Comparison of ENCODE assay signal across 14 mouse cellular contexts in the genomic region with DNA sequence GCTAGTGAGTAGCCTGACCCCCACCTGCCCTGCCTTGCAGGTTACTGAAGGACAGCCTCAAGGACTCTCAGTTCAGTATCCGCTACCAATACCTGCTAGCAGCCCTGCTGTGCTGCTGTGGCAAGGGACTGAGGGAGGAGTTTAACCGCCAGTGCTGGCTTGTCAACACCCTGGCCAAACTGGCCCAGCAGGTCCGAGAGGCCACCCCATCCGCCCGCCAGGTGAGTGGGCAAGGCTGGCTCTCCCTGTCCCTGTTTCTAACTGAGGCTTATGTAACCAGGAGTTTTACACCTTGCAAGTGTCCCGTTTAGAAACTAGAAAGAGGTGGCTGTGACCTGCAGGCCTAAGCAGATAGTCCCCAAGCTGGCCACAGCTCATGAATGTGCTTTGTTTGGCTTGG. TPM values are rescaled to one million over a fixed set of nuclear protein-coding genes. Genes with fewer than 3 reads are reported as not detected.
DNase-seq lines count a peak whose midpoint lies in the region; ATAC-seq and TF ChIP-seq lines count a peak whose summit lies in the region.
"Had no signal": no experiment of that assay in that cellular context is flagged by ENCODE, and none has a peak within 500 bp of the region (broad histone marks: within the 10 kb centered on the region; RNA-seq: fewer than 3 reads in every experiment).

No protein-coding gene starts in this region.

- no peak overlapping the region for H3K4me3 ChIP-seq in kidney, embryonic 16.5 days (ENCODE audit: low read length)
- H3K4me3 ChIP-seq in lung, postnatal 0 days (ENCODE audit: low read depth, low read length) = no peak overlapping the region
- H3K4me3 ChIP-seq in limb, embryonic 10.5 days = no peak overlapping the region
- H3K4me3 ChIP-seq: heart, embryonic 13.5 days; hindbrain, embryonic 13.5 days; limb, embryonic 12.5 days had no signal

- no peaks in the 10 kb centered on the region for H3K27me3 ChIP-seq in kidney, embryonic 16.5 days (ENCODE audit: insufficient read depth, low read length)
- no peaks in the 10 kb centered on the region for H3K27me3 ChIP-seq in lung, postnatal 0 days (replicated peaks; ENCODE audit: insufficient read depth, low read length)
- H3K27me3 ChIP-seq in limb, embryonic 10.5 days (ENCODE audit: low read depth, poor library complexity, severe bottlenecking) = no peaks in the 10 kb centered on the region
- H3K27me3 ChIP-seq: heart, embryonic 13.5 days; hindbrain, embryonic 13.5 days; limb, embryonic 12.5 days had no signal

- H3K4me1 ChIP-seq in kidney, embryonic 16.5 days (ENCODE audit: insufficient read depth, low read length) = 0 out of 2 replicates have a peak, but pooled peaks cover 5% of the 10 kb centered on the region
- H3K4me1 ChIP-seq in lung, postnatal 0 days (ENCODE audit: insufficient read depth, low read depth, low read length) = no peaks in the 10 kb centered on the region; the same call in 1 of the 2 replicates
- peaks cover 11% of the 10 kb centered on the region for H3K4me1 ChIP-seq in limb, embryonic 10.5 days

- peak overlapping the region; percentile 65 for H3K27ac ChIP-seq in kidney, embryonic 16.5 days (ENCODE audit: low read length)
- H3K27ac ChIP-seq in lung, postnatal 0 days (ENCODE audit: low read length) = peak overlapping the region; percentile 83
- no peak overlapping the region for H3K27ac ChIP-seq in limb, embryonic 10.5 days
- H3K27ac ChIP-seq: heart, embryonic 13.5 days; hindbrain, embryonic 13.5 days; limb, embryonic 12.5 days had no signal

- H3K36me3 ChIP-seq in kidney, embryonic 16.5 days (ENCODE audit: insufficient read depth, low read length) = peaks cover 22% of the 10 kb centered on the region; the same call in 1 of the 2 replicates
- H3K36me3 ChIP-seq in lung, postnatal 0 days (ENCODE audit: insufficient read depth, low read length) = no peaks in the 10 kb centered on the region; the same call in 1 of the 2 replicates
- H3K36me3 ChIP-seq in limb, embryonic 10.5 days = peaks cover 39% of the 10 kb centered on the region

- 79% methylated on average over 6 of the region's 6 CpGs for WGBS in kidney, embryonic 16.5 days
- 59% methylated on average over 6 of the region's 6 CpGs for WGBS in lung, postnatal 0 days
- 75% methylated on average over 6 of the region's 6 CpGs for WGBS in limb, embryonic 10.5 days

- peak; percentile 69 to 86 for DNase-seq in urinary bladder, adult 18-20 months (ENCODE audit: low spot score in 2 of 2)
- DNase-seq in urinary bladder, postnatal 4 days (ENCODE audit: low spot score in 2 of 2) = no peak
- DNase-seq in lung, postnatal 0 days (ENCODE audit: low spot score) = peak; percentile 93
- DNase-seq in urinary bladder, postnatal 25 days (ENCODE audit: low spot score) = peak; percentile 67
- no peak for DNase-seq in layer of hippocampus, adult 9-11 months
- DNase-seq in T-cell, adult 2 months (ENCODE audit: low spot score) = no peak
- DNase-seq in limb, embryonic 10.5 days (ENCODE audit: low spot score) = no peak
- DNase-seq: cerebellum, postnatal 14 days; right cerebral cortex, postnatal 4 days; thymus, adult 2 months had no signal

- TF ChIP-seq EP300 in lung, postnatal 0 days (IDR thresholded peaks at IDR 0.05) = no peak

- ATAC-seq in kidney, embryonic 16.5 days (ENCODE audit: low FRiP score, low TSS enrichment) = peak; percentile 80
- peak; percentile 87 for ATAC-seq in lung, postnatal 0 days

- H3K9me3 ChIP-seq in kidney, embryonic 16.5 days (ENCODE audit: low read length) = no peaks in the 10 kb centered on the region
- no peaks in the 10 kb centered on the region for H3K9me3 ChIP-seq in lung, postnatal 0 days (ENCODE audit: low read length)
- no peaks in the 10 kb centered on the region for H3K9me3 ChIP-seq in limb, embryonic 10.5 days (replicated peaks)
- H3K9me3 ChIP-seq: heart, embryonic 13.5 days; hindbrain, embryonic 13.5 days; limb, embryonic 12.5 days had no signal

- H3K9ac ChIP-seq in kidney, embryonic 16.5 days (replicated peaks; ENCODE audit: low read length) = no peak overlapping the region
- H3K9ac ChIP-seq in lung, postnatal 0 days (replicated peaks; ENCODE audit: low read depth) = no peak overlapping the region
- H3K9ac ChIP-seq: heart, embryonic 13.5 days; hindbrain, embryonic 13.5 days; limb, embryonic 12.5 days had no signal

- no peak overlapping the region for H3K4me2 ChIP-seq in kidney, embryonic 16.5 days (replicated peaks; ENCODE audit: low read depth, low read length)
- no peak overlapping the region for H3K4me2 ChIP-seq in lung, postnatal 0 days (replicated peaks; ENCODE audit: low read depth, low read length)
- H3K4me2 ChIP-seq: heart, embryonic 13.5 days; hindbrain, embryonic 13.5 days; limb, embryonic 12.5 days had no signal

- TF ChIP-seq CTCF in lung, postnatal 0 days (IDR thresholded peaks at IDR 0.05) = no peak

RNA-seq across cellular contexts. Expression of a gene that starts 40.3 kb away (rescaled TPM):
- 45.7 and 47.7 TPM in 2 replicates for polyA plus RNA-seq in kidney, embryonic 16.5 days (2015; fragmentation: Nextera tagmentation; extraction: Ambion mirVana)
- polyA plus RNA-seq in lung, postnatal 0 days (2015; fragmentation: Nextera tagmentation; extraction: Ambion mirVana) = 19.5 and 20.0 TPM in 2 replicates
- 52.3 and 52.7 TPM in 2 replicates for polyA plus RNA-seq in limb, embryonic 10.5 days (2016; fragmentation: Nextera tagmentation; extraction: Ambion mirVana)

RNA-seq across cellular contexts. Expression of a gene that starts 45.2 kb away (rescaled TPM):
- 5.1 and 5.8 TPM in 2 replicates for polyA plus RNA-seq in kidney, embryonic 16.5 days (2015; fragmentation: Nextera tagmentation; extraction: Ambion mirVana)
- polyA plus RNA-seq in lung, postnatal 0 days (2015; fragmentation: Nextera tagmentation; extraction: Ambion mirVana) = 4.3 and 4.6 TPM in 2 replicates
- polyA plus RNA-seq in limb, embryonic 10.5 days (2016; fragmentation: Nextera tagmentation; extraction: Ambion mirVana) = 6.1 and 7.4 TPM in 2 replicates

Comparison
In these comparisons a context has a peak if more than half of its experiments do, and no peak if none do; other contexts are left out.
1. DNase-seq: peak in urinary bladder, adult 18-20 months (2 of 2), lung, postnatal 0 days (single experiment) and urinary bladder, postnatal 25 days (single experiment); none in urinary bladder, postnatal 4 days (0 of 2), layer of hippocampus, adult 9-11 months (single experiment), T-cell, adult 2 months (single experiment) and limb, embryonic 10.5 days (single experiment).